Mouse (Mus musculus) liver, adult 2 months (tissue): Measurements from ENCODE around the gene Tnfsfm13. TPM values are rescaled to one million over a fixed set of nuclear protein-coding genes. Genes with fewer than 3 reads are reported as not detected.

Experiments used
- DNase-seq: peaks from one replicate; pipeline ENCODE4 v3.0.0-alpha.2; 2011; ENCODE audit warnings: low read depth, low spot score; ENCODE audit errors: extremely low read depth
- H3K27ac ChIP-seq: fragments of 200-500 bp; replicated peaks from 2 replicates; pipeline ENCODE4 v1.5.1; 2012; ENCODE audit warnings: low read depth, mild to moderate bottlenecking, control low read depth, inconsistent platforms, low read length; ENCODE audit not compliant: insufficient read depth
- H3K27me3 ChIP-seq: fragments of 200-500 bp; 2 replicates; pipeline ENCODE4 v1.6.1; 2012; ENCODE audit warnings: mild to moderate bottlenecking, moderate library complexity, low read length, inconsistent platforms; ENCODE audit not compliant: control insufficient read depth, insufficient read depth
- H3K36me3 ChIP-seq: fragments of 200-500 bp; 2 replicates; pipeline ENCODE4 v1.6.1; 2012; ENCODE audit warnings: low read length, inconsistent platforms; ENCODE audit not compliant: control insufficient read depth, insufficient read depth
- H3K4me1 ChIP-seq: fragments of 200-500 bp; 2 replicates; pipeline ENCODE4 v1.6.1; 2011; ENCODE audit warnings: low read length; ENCODE audit not compliant: control insufficient read depth, insufficient read depth
- H3K4me3 ChIP-seq: fragments of 200-500 bp; 2 replicates; pipeline ENCODE4 v1.5.1; 2011; ENCODE audit warnings: low read depth, mild to moderate bottlenecking, control low read depth, low read length, moderate library complexity; ENCODE audit not compliant: insufficient read depth
- H3K79me2 ChIP-seq: fragments of 200-500 bp; 2 replicates; pipeline ENCODE4 v1.6.1; 2012; ENCODE audit warnings: inconsistent platforms, mild to moderate bottlenecking, low read length, moderate library complexity; ENCODE audit not compliant: control insufficient read depth, insufficient read depth
- H3K9ac ChIP-seq: fragments of 200-500 bp; 2 replicates; pipeline ENCODE4 v1.6.1; 2012; ENCODE audit warnings: low read depth, mild to moderate bottlenecking, control low read depth, inconsistent platforms, low read length
- CTCF ChIP-seq: fragments of 200-500 bp; IDR thresholded peaks from 2 replicates; pipeline ENCODE4 v1.5.1; 2011; ENCODE audit warnings: low read depth, low read length, control low read depth
- POLR2A ChIP-seq: fragments of 200-500 bp; IDR thresholded peaks from 2 replicates; pipeline ENCODE4 v1.6.1; 2011; ENCODE audit warnings: low read length, control low read depth; ENCODE audit not compliant: insufficient read depth; ENCODE audit errors: extremely low read depth
- WGBS: fragments of 180-500 bp; shearing (Covaris S2); methylation state at CpG from one replicate; pipeline ENCODE4 v1.1.7; 2018; 5-methylcytosine and 5-hydroxymethylcytosine counted together
- polyA plus RNA-seq: library from polyadenylated mRNA; depleted of rRNA; stranded (reverse); fragments of >200 nt; gene quantifications from 2 replicates; pipeline ENCODE4 v1.2.3, GENCODE M21; 2012
- total RNA-seq: library from RNA; depleted of rRNA; stranded (reverse); fragments of >200 nt; gene quantifications from 2 replicates; pipeline ENCODE4 v1.2.3, GENCODE M21; 2014

Tnfsfm13 gene
- total and polyA plus RNA-seq, 2 experiments, result 2.5 to 3.6 TPM

- H3K27ac ChIP-seq, result peak overlapping the region; percentile 27; the same call in 1 of the 2 replicates
Observed at GRCm38 (mm10) chr11:69692196-69692811, 3.6 kb downstream of the Tnfsfm13 start.

DNA sequence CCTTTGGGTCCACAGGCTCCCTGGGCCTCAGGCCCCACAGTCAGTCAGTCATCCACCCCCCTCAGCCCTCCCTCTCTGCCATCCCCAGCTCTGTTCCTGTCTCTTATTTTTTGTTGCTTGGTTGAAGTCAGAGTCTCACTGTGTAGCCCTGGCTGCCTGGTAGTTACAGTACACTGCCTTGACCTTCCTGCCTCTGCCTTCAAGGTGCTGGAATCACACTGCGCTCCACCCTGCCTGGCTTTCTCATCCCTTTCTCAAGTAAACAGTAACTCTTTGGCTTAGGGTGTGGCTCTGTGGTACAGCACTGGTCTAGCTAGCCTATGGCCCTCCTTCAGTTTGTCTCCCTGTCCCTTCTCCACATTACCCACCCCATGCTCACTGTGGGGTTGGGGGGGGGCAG, 6.0 kb downstream of the Tnfsfm13 start:
- TF ChIP-seq POLR2A (no peak), CTCF (no peak)
- Histone ChIP-seq H3K4me3 (no peak overlapping the region), H3K4me1 (peaks cover 16% of the 10 kb centered on the region), H3K27ac (no peak overlapping the region), H3K9ac (no peak overlapping the region), H3K79me2 (no peaks in the 10 kb centered on the region), H3K27me3 (no peaks in the 10 kb centered on the region), H3K36me3 (no peaks in the 10 kb centered on the region)
- WGBS, result 93% methylated on average over 1 of the region's 1 CpGs
- DNase-seq, result no peak

More at GRCm38 (mm10) chr11:69692196-69692811, 3.6 kb downstream of the Tnfsfm13 start:
- H3K4me3 ChIP-seq, result no peak overlapping the region
- WGBS, result 66% methylated on average over 9 of the region's 9 CpGs
- TF ChIP-seq CTCF (no peak), POLR2A (no peak)
- no peak overlapping the region for H3K9ac ChIP-seq
- no peak for DNase-seq
- no peaks in the 10 kb centered on the region for H3K27me3 ChIP-seq
- H3K36me3 ChIP-seq, result no peaks in the 10 kb centered on the region
- no peaks in the 10 kb centered on the region for H3K79me2 ChIP-seq
- peaks cover 7% of the 10 kb centered on the region; the same call in 1 of the 2 replicates for H3K4me1 ChIP-seq

GRCm38 (mm10) chr11:69687061-69687460, 8.8 kb downstream of the Tnfsfm13 start:
- no peak overlapping the region for H3K4me3 ChIP-seq
- no peak overlapping the region for H3K9ac ChIP-seq
- no peak for TF ChIP-seq CTCF
- no peak for TF ChIP-seq POLR2A
- no peaks in the 10 kb centered on the region for H3K79me2 ChIP-seq
- no peak overlapping the region for H3K27ac ChIP-seq
- H3K27me3 ChIP-seq, result no peaks in the 10 kb centered on the region
- H3K4me1 ChIP-seq, result peaks cover 9% of the 10 kb centered on the region
- H3K36me3 ChIP-seq, result no peaks in the 10 kb centered on the region
- 72% methylated on average over 5 of the region's 5 CpGs for WGBS
- DNase-seq, result no peak

DNA sequence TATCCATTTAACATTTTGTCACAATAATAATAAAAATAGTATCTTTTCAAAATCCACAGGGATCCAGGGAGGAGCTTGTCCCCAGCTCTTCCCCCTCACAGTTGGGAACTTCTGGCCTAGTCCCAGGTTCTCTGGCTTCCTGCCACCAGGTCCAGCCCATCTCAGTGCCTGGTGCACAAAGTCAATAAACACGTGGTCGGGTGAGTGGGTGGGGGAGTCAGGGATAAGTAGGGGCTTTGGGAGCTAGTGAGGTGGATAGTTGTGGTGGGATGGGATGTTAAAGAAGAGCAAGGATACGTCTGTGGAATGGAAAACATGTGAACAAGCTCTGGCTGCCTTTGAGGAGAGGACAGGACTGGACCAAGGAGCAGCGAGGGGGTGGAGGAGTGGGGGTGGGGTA, 9.5 kb downstream of the Tnfsfm13 start:
- peaks cover 3% of the 10 kb centered on the region; the same call in 1 of the 2 replicates for H3K79me2 ChIP-seq
- H3K4me1 ChIP-seq, result peaks cover 9% of the 10 kb centered on the region
- DNase-seq, result peak; percentile 35
- 7% methylated on average over 4 of the region's 4 CpGs for WGBS
- TF ChIP-seq CTCF, result no peak
- TF ChIP-seq POLR2A, result no peak
- no peaks in the 10 kb centered on the region for H3K36me3 ChIP-seq
- no peaks in the 10 kb centered on the region for H3K27me3 ChIP-seq
- H3K4me3 ChIP-seq, result no peak overlapping the region
- no peak overlapping the region for H3K9ac ChIP-seq
- H3K27ac ChIP-seq, result peak overlapping the region; percentile 44; the same call in 1 of the 2 replicates

DNA sequence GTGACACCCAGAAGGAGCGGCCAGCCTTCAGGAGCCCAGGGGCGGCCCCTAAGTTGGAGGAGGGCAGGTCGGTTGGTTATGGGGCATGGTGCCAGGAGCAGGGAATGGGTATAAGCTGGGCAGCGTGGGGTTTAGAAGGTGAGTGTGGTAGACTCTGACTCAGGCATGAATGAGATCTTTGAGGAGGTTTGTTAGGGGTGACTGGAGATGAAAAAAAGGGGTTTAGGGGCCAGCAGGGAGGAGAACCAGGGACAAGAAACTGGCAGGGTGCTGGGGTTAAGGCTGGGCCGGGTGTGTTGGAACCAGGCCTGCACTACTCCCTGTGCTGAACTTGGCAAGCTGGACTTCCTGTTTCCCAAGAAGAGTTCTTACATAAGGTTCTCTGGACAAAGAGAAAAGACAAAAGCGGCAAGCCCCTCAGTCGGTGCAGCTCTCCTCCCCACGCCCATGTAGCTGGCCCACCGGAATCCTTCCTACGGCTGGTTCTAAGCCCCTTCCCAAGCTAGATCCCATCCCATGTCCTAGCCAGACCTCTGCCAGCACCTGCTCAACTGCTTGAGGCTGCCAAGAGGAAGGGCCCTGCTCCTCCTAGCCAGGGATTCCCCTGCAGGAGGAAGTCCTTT, 10.3 kb downstream of the Tnfsfm13 start, which contains the start of gene Tnfsf13:
TSS of gene Tnfsf13 (minus strand) at position 259 of the 623 bp plus-strand sequence.
- Histone ChIP-seq H3K36me3 (no peaks in the 10 kb centered on the region), H3K4me3 (peak within 1 kb of the TSS; percentile 26), H3K79me2 (peaks cover 8% of the 10 kb centered on the region; the same call in 1 of the 2 replicates), H3K9ac (peak within 1 kb of the TSS; percentile 54), H3K27me3 (no peaks in the 10 kb centered on the region), H3K4me1 (peaks cover 11% of the 10 kb centered on the region), H3K27ac (peak within 1 kb of the TSS; percentile 80)
- TF ChIP-seq CTCF, result no peak
- TF ChIP-seq POLR2A, result no peak
- WGBS, result 1% methylated on average over 10 of the region's 10 CpGs
- peak; percentile 91 for DNase-seq

GRCm38 (mm10) chr11:69684936-69685335, 11.0 kb downstream of the Tnfsfm13 start:
- peaks cover 11% of the 10 kb centered on the region for H3K4me1 ChIP-seq
- peak overlapping the region; percentile 38 for H3K9ac ChIP-seq
- H3K27ac ChIP-seq, result peak overlapping the region; percentile 80
- H3K36me3 ChIP-seq, result no peaks in the 10 kb centered on the region
- no peaks in the 10 kb centered on the region for H3K27me3 ChIP-seq
- DNase-seq, result no peak
- H3K4me3 ChIP-seq, result no peak overlapping the region
- peaks cover 11% of the 10 kb centered on the region; the same call in 1 of the 2 replicates for H3K79me2 ChIP-seq
- TF ChIP-seq CTCF (no peak), POLR2A (no peak)
- WGBS, result 95% methylated on average over 6 of the region's 6 CpGs
